Mouse (Mus musculus) frontal cortex, postnatal 10 days (tissue): ENCODE measurements around the gene Ltbp1.

Source experiments
- DNase-seq, 2 experiments: peaks; one replicate each; pipeline ENCODE4 v3.0.0; 2022; ENCODE audit warnings: low spot score in 2 of 2, mixed read lengths in 1 of 2

Gene Ltbp1

GRCm38 (mm10) chr17:75235781-75236180 is 230.4 kb downstream of the Ltbp1 start:
- DNase-seq = peak in 1 of 2 experiments; percentile 12

GRCm38 (mm10) chr17:75236543-75236942 is 231.2 kb downstream of the Ltbp1 start:
- no peak for DNase-seq

- DNase-seq = no peak
Observed at GRCm38 (mm10) chr17:75237456-75237855, 232.1 kb downstream of the Ltbp1 start.

GRCm38 (mm10) chr17:75238655-75239054 is 233.3 kb downstream of the Ltbp1 start:
- DNase-seq = no peak

GRCm38 (mm10) chr17:75239545-75239944 is 234.2 kb downstream of the Ltbp1 start:
- no peak for DNase-seq

GRCm38 (mm10) chr17:75242086-75242485 is 236.7 kb downstream of the Ltbp1 start:
- DNase-seq = no peak

- no peak for DNase-seq
Observed at GRCm38 (mm10) chr17:75243221-75243620, 237.9 kb downstream of the Ltbp1 start.

GRCm38 (mm10) chr17:75244148-75244547 is 238.8 kb downstream of the Ltbp1 start:
- DNase-seq = no peak

- no peak for DNase-seq
Observed at GRCm38 (mm10) chr17:75245085-75245484, 239.7 kb downstream of the Ltbp1 start.

GRCm38 (mm10) chr17:75248632-75249031 is 243.3 kb downstream of the Ltbp1 start:
- no peak for DNase-seq

- DNase-seq = no peak
Observed at GRCm38 (mm10) chr17:75250571-75250970, 245.2 kb downstream of the Ltbp1 start.

GRCm38 (mm10) chr17:75251094-75251493 is 245.7 kb downstream of the Ltbp1 start:
- no peak for DNase-seq

- DNase-seq = no peak
Observed at GRCm38 (mm10) chr17:75252540-75252939, 247.2 kb downstream of the Ltbp1 start.

- DNase-seq = no peak
Observed at GRCm38 (mm10) chr17:75254909-75255308, 249.5 kb downstream of the Ltbp1 start.

- DNase-seq = no peak
Observed at GRCm38 (mm10) chr17:75255967-75256366, 250.6 kb downstream of the Ltbp1 start.

GRCm38 (mm10) chr17:75258427-75258826 is 253.1 kb downstream of the Ltbp1 start:
- no peak for DNase-seq

GRCm38 (mm10) chr17:75263336-75263990 is 258.1 kb downstream of the Ltbp1 start:
- no peak for DNase-seq

- DNase-seq = no peak
Observed at GRCm38 (mm10) chr17:75268506-75268905, 263.1 kb downstream of the Ltbp1 start.

GRCm38 (mm10) chr17:75272446-75272845 is 267.1 kb downstream of the Ltbp1 start:
- no peak for DNase-seq

GRCm38 (mm10) chr17:75273272-75273671 is 267.9 kb downstream of the Ltbp1 start:
- no peak for DNase-seq

- DNase-seq = no peak
Observed at GRCm38 (mm10) chr17:75275302-75275701, 269.9 kb downstream of the Ltbp1 start.

GRCm38 (mm10) chr17:75278106-75278505 is 272.7 kb downstream of the Ltbp1 start:
- DNase-seq = no peak

- no peak for DNase-seq
Observed at GRCm38 (mm10) chr17:75278561-75278960, 273.2 kb downstream of the Ltbp1 start.

GRCm38 (mm10) chr17:75281345-75281744 is 276.0 kb downstream of the Ltbp1 start:
- no peak for DNase-seq
